Mouse (Mus musculus): Measurements from ENCODE around the gene Rusc1. TPM values are rescaled to one million over a fixed set of nuclear protein-coding genes. Genes with fewer than 3 reads are reported as not detected.

The Rusc1 gene
- polyA plus RNA-seq (2012; rRNA removed) (4.1 and 5.2 TPM in 2 replicates), polyA plus RNA-seq (2014; fragmentation: Nextera tagmentation; extraction: Ambion mirVana) (2.6 and 3.2 TPM in 2 replicates)

DNA sequence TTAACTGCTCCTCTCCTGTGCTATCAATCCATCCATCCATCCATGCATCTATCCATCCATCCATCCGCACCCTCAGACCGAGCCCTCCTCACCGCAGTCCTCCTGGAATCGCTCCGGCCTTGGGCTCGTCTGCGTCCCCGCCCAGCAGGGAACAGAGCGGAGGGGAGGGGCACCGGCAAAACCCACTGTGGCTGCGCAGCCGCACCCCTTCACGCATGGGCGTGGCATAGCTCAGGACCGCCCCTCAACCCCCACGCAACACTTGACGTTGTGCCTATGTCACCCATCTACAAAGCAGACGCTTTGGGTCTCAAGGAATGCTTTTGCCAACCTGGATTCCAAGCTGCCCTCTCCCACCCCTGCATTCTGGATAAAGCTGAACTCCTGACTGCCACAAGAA lies at the start of gene Rusc1:
Rusc1 (minus strand) TSS at position 137 of the 400 bp plus-strand sequence.
- Histone ChIP-seq H3K9ac (replicated peaks) (no peak within 1 kb of the TSS; the same call in 1 of the 2 replicates), H3K9me3 (ENCODE audit: control insufficient read depth, low read length) (no peaks in the 10 kb centered on the region), H3K4me2 (ENCODE audit: low read depth) (peak within 1 kb of the TSS; percentile 48), H3K4me3 (ENCODE audit: insufficient read depth in 1 of 2, low read depth in 2 of 2, low read length in 2 of 2) (no peak within 1 kb of the TSS), H3K4me1 (replicated peaks; ENCODE audit: control insufficient read depth in 2 of 2, insufficient read depth in 2 of 2, low read length in 1 of 2) (peaks cover 11 to 13% of the 10 kb centered on the region in 2 experiments), H3K36me3 (replicated peaks; ENCODE audit: control insufficient read depth, insufficient read depth, low read depth) (peaks cover 17% of the 10 kb centered on the region), H3K27me3 (ENCODE audit: control insufficient read depth, insufficient read depth, low read length) (peaks cover 24% of the 10 kb centered on the region), H3K27ac (no peak within 1 kb of the TSS)
- peak; percentile 50 to 60 (median 55) for DNase-seq (ENCODE audit: low read depth in 3 of 3, low spot score in 3 of 3)
- TF ChIP-seq EP300 (IDR thresholded peaks at IDR 0.05; ENCODE audit: low read depth) (no peak), CTCF (IDR thresholded peaks at IDR 0.05; ENCODE audit: low read depth) (no peak)
- 4% methylated on average over 18 of the region's 18 CpGs for WGBS (ENCODE audit: insufficient replicate concordance)
- peak; percentile 21 for ATAC-seq (ENCODE audit: insufficient read depth)

DNA sequence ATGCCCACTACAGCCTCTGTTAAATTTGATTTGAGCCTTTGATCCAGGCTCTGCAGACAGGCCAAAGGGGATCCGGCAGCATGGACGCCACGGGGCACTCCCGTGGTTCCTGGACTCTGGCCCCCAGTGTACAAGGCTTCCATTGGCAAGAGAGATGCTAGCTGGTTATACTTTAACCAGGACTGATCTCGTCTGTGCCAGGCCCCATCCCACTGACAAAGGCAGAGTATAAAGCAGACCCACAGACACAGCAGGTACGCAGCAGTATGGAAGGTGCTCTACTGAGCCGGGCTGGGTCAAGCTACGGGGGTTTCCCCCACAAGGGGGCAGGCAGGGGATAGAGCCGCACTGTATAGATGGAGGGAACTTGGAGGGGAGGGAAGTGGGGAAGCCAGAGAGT lies 43.3 kb upstream of the Rusc1 start:
- H3K4me1 ChIP-seq (replicated peaks; ENCODE audit: control insufficient read depth in 2 of 2, insufficient read depth in 2 of 2, low read length in 1 of 2), result peaks cover 42 to 54% of the 10 kb centered on the region in 2 experiments
- ATAC-seq (ENCODE audit: insufficient read depth) (peak; percentile 42), DNase-seq (ENCODE audit: low read depth in 3 of 3, low spot score in 3 of 3) (peak in 2 of 3 experiments; percentile 52 to 59)
- H3K9me3 ChIP-seq (ENCODE audit: control insufficient read depth, low read length), result no peaks in the 10 kb centered on the region
- H3K9ac ChIP-seq (replicated peaks), result peak overlapping the region; percentile 82
- TF ChIP-seq EP300 (IDR thresholded peaks at IDR 0.05; ENCODE audit: low read depth) (no peak), CTCF (IDR thresholded peaks at IDR 0.05; ENCODE audit: low read depth) (peak; percentile 80)
- peak overlapping the region; percentile 87 for H3K27ac ChIP-seq
- no peaks in the 10 kb centered on the region for H3K27me3 ChIP-seq (ENCODE audit: control insufficient read depth, insufficient read depth, low read length)
- H3K36me3 ChIP-seq (replicated peaks; ENCODE audit: control insufficient read depth, insufficient read depth, low read depth), result peaks cover 39% of the 10 kb centered on the region
- H3K4me2 ChIP-seq (ENCODE audit: low read depth), result peak overlapping the region; percentile 88
- 5% methylated on average over 9 of the region's 9 CpGs for WGBS (ENCODE audit: insufficient replicate concordance)
- H3K4me3 ChIP-seq (ENCODE audit: insufficient read depth in 1 of 2, low read depth in 2 of 2, low read length in 2 of 2), result peak overlapping the region; percentile 87

DNA sequence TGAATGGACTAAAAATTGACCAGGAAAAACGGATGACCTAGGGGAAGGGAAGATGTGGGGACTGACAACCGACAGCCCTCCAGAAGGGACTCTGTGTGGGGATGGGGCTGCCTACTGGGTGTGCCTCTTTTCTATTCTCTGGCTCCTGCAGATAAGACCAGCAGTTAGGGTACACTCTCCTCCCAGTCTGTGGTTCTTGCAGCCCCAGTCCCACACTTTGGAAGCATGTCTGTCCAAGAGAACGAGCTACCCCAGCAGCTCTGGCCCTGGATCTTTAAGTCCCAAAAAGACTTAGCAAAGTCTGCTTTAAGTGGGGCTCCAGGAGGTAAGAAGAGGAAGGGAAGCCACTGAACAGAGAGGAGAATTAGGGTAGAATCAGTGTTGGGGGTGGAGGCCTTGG lies 42.8 kb upstream of the Rusc1 start, which contains the start of gene Pklr:
Pklr (plus strand) TSS at position 185 of the 400 bp plus-strand sequence.
- Histone ChIP-seq H3K9ac (replicated peaks) (peak within 1 kb of the TSS; percentile 82), H3K4me1 (replicated peaks; ENCODE audit: control insufficient read depth in 2 of 2, insufficient read depth in 2 of 2, low read length in 1 of 2) (peaks cover 42 to 54% of the 10 kb centered on the region in 2 experiments), H3K4me3 (ENCODE audit: insufficient read depth in 1 of 2, low read depth in 2 of 2, low read length in 2 of 2) (peak within 1 kb of the TSS; percentile 87), H3K9me3 (ENCODE audit: control insufficient read depth, low read length) (no peaks in the 10 kb centered on the region), H3K36me3 (replicated peaks; ENCODE audit: control insufficient read depth, insufficient read depth, low read depth) (peaks cover 35% of the 10 kb centered on the region), H3K27me3 (ENCODE audit: control insufficient read depth, insufficient read depth, low read length) (no peaks in the 10 kb centered on the region), H3K27ac (peak within 1 kb of the TSS; percentile 87), H3K4me2 (ENCODE audit: low read depth) (peak within 1 kb of the TSS; percentile 88)
- ATAC-seq (ENCODE audit: insufficient read depth) (peak; percentile 58), DNase-seq (ENCODE audit: low read depth in 3 of 3, low spot score in 3 of 3) (peak; percentile 58 to 64 (median 63))
- peak; percentile 76 for TF ChIP-seq EP300 (IDR thresholded peaks at IDR 0.05; ENCODE audit: low read depth)
- TF ChIP-seq CTCF (IDR thresholded peaks at IDR 0.05; ENCODE audit: low read depth), result no peak
- 6% methylated on average over 3 of the region's 3 CpGs for WGBS (ENCODE audit: insufficient replicate concordance)

DNA sequence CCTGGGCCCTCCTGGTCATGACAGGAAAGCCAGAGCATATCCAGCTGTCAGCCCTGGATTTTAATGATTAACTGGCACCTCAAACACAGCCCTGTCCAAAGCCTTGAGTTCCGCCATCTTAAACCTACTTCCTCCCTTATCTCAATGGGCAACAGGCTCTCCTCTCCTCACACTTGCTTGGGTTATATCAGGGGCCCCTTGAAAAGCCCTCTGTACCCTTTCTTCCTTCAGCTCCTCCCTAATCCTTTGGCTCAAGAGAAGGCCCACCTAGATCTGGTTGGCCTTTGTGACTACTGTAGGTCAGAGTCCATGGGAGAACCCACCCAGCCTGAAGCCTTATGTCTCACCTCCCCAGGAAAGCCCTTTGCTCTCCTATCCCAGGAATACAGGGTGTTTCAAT lies 40.6 kb upstream of the Rusc1 start:
- Histone ChIP-seq H3K9ac (replicated peaks) (peak overlapping the region; percentile 64), H3K27ac (peak overlapping the region; percentile 87), H3K36me3 (replicated peaks; ENCODE audit: control insufficient read depth, insufficient read depth, low read depth) (peaks cover 14% of the 10 kb centered on the region), H3K4me1 (replicated peaks; ENCODE audit: control insufficient read depth in 2 of 2, insufficient read depth in 2 of 2, low read length in 1 of 2) (peaks cover 43 to 52% of the 10 kb centered on the region in 2 experiments), H3K4me3 (ENCODE audit: insufficient read depth in 1 of 2, low read depth in 2 of 2, low read length in 2 of 2) (peak overlapping the region; percentile 3 to 14; a peak in 1 of 4 replicates), H3K27me3 (ENCODE audit: control insufficient read depth, insufficient read depth, low read length) (no peaks in the 10 kb centered on the region), H3K9me3 (ENCODE audit: control insufficient read depth, low read length) (no peaks in the 10 kb centered on the region), H3K4me2 (ENCODE audit: low read depth) (peak overlapping the region; percentile 68)
- no peak for TF ChIP-seq CTCF (IDR thresholded peaks at IDR 0.05; ENCODE audit: low read depth)
- peak; percentile 47 for TF ChIP-seq EP300 (IDR thresholded peaks at IDR 0.05; ENCODE audit: low read depth)
- 23% methylated on average over 1 of the region's 1 CpGs for WGBS (ENCODE audit: insufficient replicate concordance)
- ATAC-seq (ENCODE audit: insufficient read depth) (peak; percentile 4; the same call in 1 of the 2 replicates), DNase-seq (ENCODE audit: low read depth in 3 of 3, low spot score in 3 of 3) (no peak)

DNA sequence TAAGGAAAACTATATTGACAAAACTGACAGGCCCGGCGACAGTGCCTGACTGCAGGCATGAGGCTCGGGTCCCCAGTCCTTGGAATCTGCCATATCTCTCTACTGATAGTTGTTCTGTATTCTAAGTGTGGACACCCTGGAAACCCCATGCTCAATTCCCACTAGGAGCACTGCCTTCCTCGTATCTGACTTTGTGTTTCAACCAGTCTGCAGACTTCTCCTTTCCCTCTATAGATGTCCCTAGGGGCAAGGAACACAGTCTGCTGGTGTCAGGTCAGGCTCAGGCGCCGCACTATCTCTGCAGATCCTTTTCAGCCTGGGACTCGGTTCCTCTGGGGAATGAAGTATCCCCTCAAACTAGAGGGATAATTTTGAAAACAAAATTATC lies 39.9 kb upstream of the Rusc1 start:
- ATAC-seq (ENCODE audit: insufficient read depth), result no peak
- Histone ChIP-seq H3K4me2 (ENCODE audit: low read depth) (peak overlapping the region; percentile 68), H3K9ac (replicated peaks) (peak overlapping the region; percentile 64), H3K4me3 (ENCODE audit: insufficient read depth in 1 of 2, low read depth in 2 of 2, low read length in 2 of 2) (peak overlapping the region; percentile 48 to 57; a peak in 3 of 4 replicates), H3K36me3 (replicated peaks; ENCODE audit: control insufficient read depth, insufficient read depth, low read depth) (peaks cover 9% of the 10 kb centered on the region), H3K9me3 (ENCODE audit: control insufficient read depth, low read length) (no peaks in the 10 kb centered on the region), H3K27me3 (ENCODE audit: control insufficient read depth, insufficient read depth, low read length) (no peaks in the 10 kb centered on the region), H3K27ac (peak overlapping the region; percentile 87), H3K4me1 (replicated peaks; ENCODE audit: control insufficient read depth in 2 of 2, insufficient read depth in 2 of 2, low read length in 1 of 2) (peaks cover 47 to 54% of the 10 kb centered on the region in 2 experiments)
- no peak for TF ChIP-seq CTCF (IDR thresholded peaks at IDR 0.05; ENCODE audit: low read depth)
- TF ChIP-seq EP300 (IDR thresholded peaks at IDR 0.05; ENCODE audit: low read depth), result no peak
- WGBS (ENCODE audit: insufficient replicate concordance), result 26% methylated on average over 7 of the region's 7 CpGs
- no peak for DNase-seq (ENCODE audit: low read depth in 3 of 3, low spot score in 3 of 3)

Data from liver, embryonic 14.5 days (tissue).